Mouse (Mus musculus): ENCODE measurements around the gene Zfp619. TPM values are rescaled to one million over a fixed set of nuclear protein-coding genes. Genes with fewer than 3 reads are reported as not detected.
"Not testable (repeated sequence)": the region's sequence is repeated elsewhere in the genome, so short reads cannot be mapped to it uniquely, and the experiment has no call there.

Gene Zfp619
- polyA plus RNA-seq, 1 experiment, result not detected

GRCm38 (mm10) chr7:39543151-39543550 is 25.6 kb downstream of the Zfp619 start:
- 75% methylated on average over 1 of the region's 1 CpGs for WGBS
- peaks cover 5% of the 10 kb centered on the region for H3K4me1 ChIP-seq (ENCODE audit: control insufficient read depth, insufficient read depth, low read length)
- TF ChIP-seq POLR2A (IDR thresholded peaks at IDR 0.05; ENCODE audit: insufficient read depth, low read depth, low read length) (no peak), CTCF (IDR thresholded peaks at IDR 0.05; ENCODE audit: insufficient read depth, low read depth, low read length) (no peak)
- H3K27ac ChIP-seq (ENCODE audit: insufficient read depth, low read depth, low read length), result no peak overlapping the region
- no peak overlapping the region for H3K4me3 ChIP-seq (ENCODE audit: insufficient read depth, low read depth, low read length)

GRCm38 (mm10) chr7:39544242-39545111 is 26.9 kb downstream of the Zfp619 start:
- Histone ChIP-seq H3K27ac (ENCODE audit: insufficient read depth, low read depth, low read length) (peak overlapping the region; percentile 59), H3K4me1 (ENCODE audit: control insufficient read depth, insufficient read depth, low read length) (peaks cover 5% of the 10 kb centered on the region), H3K4me3 (ENCODE audit: insufficient read depth, low read depth, low read length) (peak overlapping the region; percentile 69)
- TF ChIP-seq POLR2A (IDR thresholded peaks at IDR 0.05; ENCODE audit: insufficient read depth, low read depth, low read length) (no peak), CTCF (IDR thresholded peaks at IDR 0.05; ENCODE audit: insufficient read depth, low read depth, low read length) (0 out of 2 replicates have a peak, but pooled peaks have one; percentile 20)
- 1% methylated on average over 43 of the region's 43 CpGs for WGBS

DNA sequence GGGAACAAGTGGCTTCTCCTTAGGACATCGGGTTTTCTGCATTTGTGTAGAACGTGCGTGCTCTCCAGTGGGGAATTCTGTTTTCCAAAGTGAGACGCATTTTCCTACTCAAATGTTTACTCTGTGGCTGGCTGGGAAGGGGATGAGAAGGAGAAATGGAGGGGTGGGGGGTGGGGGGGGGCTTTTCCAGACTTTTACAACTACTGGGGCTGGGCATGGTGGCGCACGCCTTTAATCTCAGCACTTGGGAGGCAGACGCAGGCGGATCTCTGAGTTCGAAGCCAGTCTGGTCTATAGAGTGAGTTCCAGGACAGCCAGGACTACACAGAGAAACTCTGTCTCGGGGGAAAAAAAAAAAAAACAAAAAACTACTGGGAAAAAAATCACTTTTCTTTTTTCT is 27.6 kb downstream of the Zfp619 start:
- peaks cover 5% of the 10 kb centered on the region for H3K4me1 ChIP-seq (ENCODE audit: control insufficient read depth, insufficient read depth, low read length)
- TF ChIP-seq CTCF (IDR thresholded peaks at IDR 0.05; ENCODE audit: insufficient read depth, low read depth, low read length), result no peak
- TF ChIP-seq POLR2A (IDR thresholded peaks at IDR 0.05; ENCODE audit: insufficient read depth, low read depth, low read length), result no peak
- peak overlapping the region; percentile 69; the same call in 1 of the 2 replicates for H3K4me3 ChIP-seq (ENCODE audit: insufficient read depth, low read depth, low read length)
- WGBS, result 48% methylated on average over 10 of the region's 10 CpGs
- no peak overlapping the region for H3K27ac ChIP-seq (ENCODE audit: insufficient read depth, low read depth, low read length)

- WGBS, result 39% methylated on average over 2 of the region's 2 CpGs
- Histone ChIP-seq H3K4me1 (ENCODE audit: control insufficient read depth, insufficient read depth, low read length) (peaks cover 5% of the 10 kb centered on the region), H3K27ac (ENCODE audit: insufficient read depth, low read depth, low read length) (no peak overlapping the region), H3K4me3 (ENCODE audit: insufficient read depth, low read depth, low read length) (no peak overlapping the region)
- TF ChIP-seq CTCF (IDR thresholded peaks at IDR 0.05; ENCODE audit: insufficient read depth, low read depth, low read length), result no peak
- no peak for TF ChIP-seq POLR2A (IDR thresholded peaks at IDR 0.05; ENCODE audit: insufficient read depth, low read depth, low read length)
These were observed 31.8 kb downstream of the Zfp619 start for GRCm38 (mm10) chr7:39549336-39549735.

DNA sequence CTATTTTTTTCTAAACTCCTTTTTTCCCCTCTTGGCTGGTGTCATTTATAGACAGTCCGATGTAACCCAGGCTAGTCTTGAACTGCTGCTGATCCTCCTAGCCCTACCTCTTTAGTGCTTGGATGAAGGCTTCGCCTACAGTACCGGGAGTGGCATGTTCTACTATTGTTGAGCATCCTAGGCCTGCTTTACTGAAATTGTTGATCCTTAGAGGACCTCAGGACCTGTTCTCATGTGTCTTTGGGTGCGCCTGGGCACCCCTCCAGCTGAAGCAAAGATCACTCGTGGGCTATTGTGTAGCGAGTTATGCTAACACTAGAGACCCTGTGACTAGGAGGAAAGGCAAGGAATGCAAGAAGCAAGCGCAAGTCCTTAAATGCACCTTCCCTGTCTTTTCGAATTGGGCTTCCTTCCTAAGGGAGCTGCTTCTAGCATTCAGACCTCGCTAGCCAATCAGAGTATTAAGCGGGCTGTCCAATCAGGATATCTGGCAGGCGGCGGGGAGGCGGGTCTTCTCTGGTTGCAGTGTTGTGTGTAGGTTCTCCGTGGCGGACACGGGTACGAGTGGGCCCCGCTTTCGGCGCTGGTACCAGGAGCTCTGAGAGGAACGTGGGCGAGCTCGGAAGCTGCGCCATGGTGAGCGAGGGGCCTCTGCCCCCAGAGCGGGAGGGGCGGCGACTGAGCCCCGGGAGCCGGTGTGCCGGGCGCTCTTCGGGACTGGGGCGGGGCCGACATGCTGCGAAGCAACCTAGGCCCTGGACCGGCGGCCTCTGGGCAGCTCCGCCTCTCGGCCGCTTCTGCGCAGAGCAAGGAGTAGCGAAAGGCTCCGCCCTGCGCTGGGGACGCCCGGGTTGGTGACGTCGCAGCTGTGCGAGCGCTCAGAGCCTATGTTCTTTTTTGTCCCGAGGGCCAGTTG is 34.7 kb downstream of the Zfp619 start:
- TF ChIP-seq POLR2A (IDR thresholded peaks at IDR 0.05; ENCODE audit: insufficient read depth, low read depth, low read length), result peak; percentile 91
- no peak for TF ChIP-seq CTCF (IDR thresholded peaks at IDR 0.05; ENCODE audit: insufficient read depth, low read depth, low read length)
- no peaks in the 10 kb centered on the region for H3K4me1 ChIP-seq (ENCODE audit: control insufficient read depth, insufficient read depth, low read length)
- peak overlapping the region; percentile 78 for H3K27ac ChIP-seq (ENCODE audit: insufficient read depth, low read depth, low read length)
- WGBS, result 2% methylated on average over 52 of the region's 52 CpGs
- H3K4me3 ChIP-seq (ENCODE audit: insufficient read depth, low read depth, low read length), result peak overlapping the region; percentile 71

DNA sequence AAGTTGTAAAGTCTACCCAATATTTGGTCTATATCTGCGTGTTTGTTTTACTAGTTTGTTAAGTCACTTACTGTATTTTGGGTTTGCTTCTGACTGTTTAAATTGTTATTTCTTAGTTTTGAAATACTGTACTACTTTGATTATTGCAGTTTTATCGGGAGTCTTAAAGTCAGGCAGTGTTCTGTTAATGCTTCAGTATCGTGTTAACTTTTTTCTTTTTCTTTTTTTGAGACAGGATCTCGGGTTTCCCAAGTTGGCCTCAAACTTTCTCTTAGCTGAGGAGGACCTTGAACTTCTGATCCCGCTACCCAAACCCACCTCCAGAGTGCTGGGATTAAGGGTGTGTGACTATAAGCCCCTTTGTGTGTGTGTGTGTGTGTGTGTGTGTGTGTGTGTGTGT is 35.4 kb downstream of the Zfp619 start:
- TF ChIP-seq POLR2A (IDR thresholded peaks at IDR 0.05; ENCODE audit: insufficient read depth, low read depth, low read length), result no peak
- no peak for TF ChIP-seq CTCF (IDR thresholded peaks at IDR 0.05; ENCODE audit: insufficient read depth, low read depth, low read length)
- WGBS, result 9% methylated on average over 5 of the region's 5 CpGs
- no peak overlapping the region for H3K27ac ChIP-seq (ENCODE audit: insufficient read depth, low read depth, low read length)
- H3K4me3 ChIP-seq (ENCODE audit: insufficient read depth, low read depth, low read length), result peak overlapping the region; percentile 12; the same call in 1 of the 2 replicates
- H3K4me1 ChIP-seq (ENCODE audit: control insufficient read depth, insufficient read depth, low read length), result no peaks in the 10 kb centered on the region

DNA sequence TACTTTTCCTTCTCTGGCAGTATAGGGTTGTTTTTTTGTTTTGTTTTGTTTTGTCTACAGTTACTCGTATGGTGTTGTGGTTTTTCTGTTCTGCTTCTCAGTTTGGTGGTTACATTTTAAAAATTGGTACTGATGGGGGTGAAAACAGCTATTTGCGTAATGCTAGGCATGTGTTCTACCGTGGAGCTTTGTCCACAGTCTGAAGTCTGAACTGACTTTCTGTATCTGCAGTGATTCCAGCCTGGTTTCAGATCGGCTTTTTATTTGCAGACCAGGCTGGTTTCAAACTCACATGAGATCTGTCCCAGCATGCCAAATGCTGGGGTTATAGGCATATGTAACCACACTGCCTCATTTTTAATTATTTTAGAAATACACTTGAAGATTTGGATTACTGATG is 36.3 kb downstream of the Zfp619 start:
- 71% methylated on average over 4 of the region's 4 CpGs for WGBS
- no peak for TF ChIP-seq POLR2A (IDR thresholded peaks at IDR 0.05; ENCODE audit: insufficient read depth, low read depth, low read length)
- Histone ChIP-seq H3K4me1 (ENCODE audit: control insufficient read depth, insufficient read depth, low read length) (no peaks in the 10 kb centered on the region), H3K4me3 (ENCODE audit: insufficient read depth, low read depth, low read length) (no peak overlapping the region), H3K27ac (ENCODE audit: insufficient read depth, low read depth, low read length) (no peak overlapping the region)

DNA sequence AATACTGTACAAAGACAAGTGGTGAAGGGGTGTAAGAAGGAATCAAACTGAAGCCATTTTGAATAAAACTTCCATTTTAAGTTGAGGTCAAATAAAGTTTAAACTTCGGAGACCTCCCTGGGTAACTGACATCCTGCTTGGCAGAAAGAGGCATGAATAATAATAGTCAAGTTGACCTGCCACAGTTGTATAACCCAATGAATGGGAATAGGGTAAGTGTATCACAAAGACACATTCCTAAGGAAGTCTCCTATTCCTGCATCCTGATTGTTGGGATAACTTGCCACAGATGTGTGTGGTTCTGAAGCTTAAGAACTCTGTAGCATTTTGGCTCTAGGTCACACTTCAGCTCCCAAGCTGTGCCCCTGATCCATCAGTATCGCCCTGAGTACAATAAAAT is 62.5 kb downstream of the Zfp619 start:
- Histone ChIP-seq H3K4me3 (ENCODE audit: insufficient read depth, low read depth, low read length) (no peak overlapping the region), H3K4me1 (ENCODE audit: control insufficient read depth, insufficient read depth, low read length) (no peaks in the 10 kb centered on the region), H3K27ac (ENCODE audit: insufficient read depth, low read depth, low read length) (no peak overlapping the region)
- WGBS, result 60% methylated on average over 2 of the region's 2 CpGs
- no peak for TF ChIP-seq POLR2A (IDR thresholded peaks at IDR 0.05; ENCODE audit: insufficient read depth, low read depth, low read length)
- TF ChIP-seq CTCF (IDR thresholded peaks at IDR 0.05; ENCODE audit: insufficient read depth, low read depth, low read length), result no peak

GRCm38 (mm10) chr7:39580601-39581000 is 63.0 kb downstream of the Zfp619 start:
- TF ChIP-seq CTCF (IDR thresholded peaks at IDR 0.05; ENCODE audit: insufficient read depth, low read depth, low read length) (no peak), POLR2A (IDR thresholded peaks at IDR 0.05; ENCODE audit: insufficient read depth, low read depth, low read length) (no peak)

DNA sequence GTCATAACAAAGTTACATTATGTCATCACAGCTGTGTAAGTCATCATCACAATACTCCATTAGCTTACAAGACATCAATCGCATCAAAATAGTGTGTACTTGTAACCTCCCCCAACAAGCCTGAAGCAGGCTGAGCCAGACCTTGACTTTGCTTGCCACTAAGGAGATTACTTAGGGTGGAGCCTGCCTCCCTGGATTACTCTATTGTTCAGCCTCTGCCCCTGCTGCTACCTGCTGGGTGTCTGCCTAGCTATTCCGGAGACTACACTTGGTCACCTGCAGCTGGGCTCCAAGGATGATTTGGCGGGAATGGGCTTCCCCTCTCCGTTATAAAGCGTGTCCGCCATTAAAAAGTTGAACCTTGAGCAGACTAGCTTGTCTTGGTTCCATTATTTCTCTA is 69.3 kb downstream of the Zfp619 start:
- H3K27ac ChIP-seq (ENCODE audit: insufficient read depth, low read depth, low read length), result not testable (repeated sequence)
- WGBS, result 79% methylated on average over 6 of the region's 6 CpGs

More at GRCm38 (mm10) chr7:39580601-39581000, 63.0 kb downstream of the Zfp619 start:
- Histone ChIP-seq H3K4me1 (ENCODE audit: control insufficient read depth, insufficient read depth, low read length) (no peaks in the 10 kb centered on the region), H3K27ac (ENCODE audit: insufficient read depth, low read depth, low read length) (no peak overlapping the region), H3K4me3 (ENCODE audit: insufficient read depth, low read depth, low read length) (no peak overlapping the region)
- WGBS, result 97% methylated on average over 2 of the region's 2 CpGs

More for the DNA sequence above, 69.3 kb downstream of the Zfp619 start:
- H3K4me1 ChIP-seq (ENCODE audit: control insufficient read depth, insufficient read depth, low read length); H3K4me3 ChIP-seq (ENCODE audit: insufficient read depth, low read depth, low read length): not testable (repeated sequence)
